Mouse (Mus musculus): ENCODE results near the gene Ssbp1.
A peak's percentile ranks its signal among the peaks of the same experiment; 100 is the strongest.

Gene Ssbp1

GRCm38 (mm10) chr6:40465710-40466109, 5.4 kb upstream of the Ssbp1 start:
- DNase-seq = peak; percentile 15

DNA sequence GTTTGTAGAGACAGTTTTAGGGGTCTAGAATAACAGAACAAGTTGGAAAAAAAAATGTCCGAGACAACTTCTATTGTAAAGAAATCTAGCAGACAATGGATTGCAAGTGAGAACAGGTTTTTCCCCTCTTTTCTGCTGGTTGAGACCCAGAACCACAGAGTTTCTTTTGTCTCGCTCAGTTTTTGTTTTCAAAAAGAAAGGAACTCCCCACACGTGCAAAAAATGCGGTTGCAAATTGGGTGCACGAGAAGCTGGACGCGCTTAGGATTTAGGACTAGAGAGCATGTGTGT, 513 bp downstream of the Ssbp1 start:
- DNase-seq = no peak

- DNase-seq = no peak
Measured at GRCm38 (mm10) chr6:40476132-40476531, 5.0 kb downstream of the Ssbp1 start.

GRCm38 (mm10) chr6:40479705-40480104, 8.6 kb downstream of the Ssbp1 start:
- peak; percentile 15 for DNase-seq

- DNase-seq = no peak
Measured at GRCm38 (mm10) chr6:40482318-40482717, 11.2 kb downstream of the Ssbp1 start.

GRCm38 (mm10) chr6:40490933-40491332, 19.8 kb downstream of the Ssbp1 start, which contains the start of gene Tas2r137:
TSS of gene Tas2r137 (plus strand) at chr6:40491233.
- no peak for DNase-seq

DNA sequence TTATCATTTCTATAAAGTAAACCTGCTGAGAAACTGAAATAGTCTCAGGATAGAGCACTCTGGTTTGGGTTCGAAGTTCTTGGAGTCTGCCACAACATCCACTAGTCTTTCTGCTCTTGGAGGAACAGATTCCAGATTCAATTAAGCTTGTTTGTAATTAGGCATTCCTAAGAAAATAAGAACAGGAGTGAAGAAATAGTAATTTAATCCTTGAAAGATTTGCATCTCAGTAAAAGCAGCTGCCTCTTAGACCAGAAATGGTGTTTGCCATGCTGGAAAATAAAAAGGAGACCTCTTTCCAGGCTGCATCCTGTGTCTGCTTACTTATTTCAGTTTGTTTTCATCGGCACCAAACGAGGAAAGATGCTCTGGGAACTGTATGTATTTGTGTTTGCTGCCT, 22.1 kb downstream of the Ssbp1 start, which contains the start of gene Tas2r108:
Gene Tas2r108 (plus strand): TSS at position 301 of the 400 bp plus-strand sequence.
- no peak for DNase-seq

GRCm38 (mm10) chr6:40519408-40519807, 48.3 kb downstream of the Ssbp1 start, which contains the start of gene Prss37:
TSS of gene Prss37 (minus strand) at chr6:40519508.
- no peak for DNase-seq

Measured in lung, postnatal 36 days (tissue).